Mouse (Mus musculus) gastrocnemius, postnatal 14 days (tissue): ENCODE results near the gene Spg7. TPM values are rescaled to one million over a fixed set of nuclear protein-coding genes. Genes with fewer than 3 reads are reported as not detected.
A peak's percentile ranks its signal among the peaks of the same experiment; 100 is the strongest.
"Not testable (repeated sequence)": the region's sequence is repeated elsewhere in the genome, so short reads cannot be mapped to it uniquely, and the experiment has no call there.

Experiments
- DNase-seq: peaks from one replicate; pipeline ENCODE4 v3.0.0; 2021; ENCODE audit warnings: mixed read lengths
- intact Hi-C: fragments of 180-260 bp; cut with DNase I; formaldehyde crosslinking; loops from one replicate; pipeline ENCODE4 v1.15.1; 2025; ENCODE audit warnings: low total_unique reads
- total RNA-seq, 2 experiments: library from RNA; stranded (reverse); gene quantifications; 2 replicates each; pipeline ENCODE4 v1.2.3; 2021

The Spg7 gene
- total RNA-seq, 2 experiments from 2014 or later: 49.0 to 59.2 TPM

GRCm38 (mm10) chr8:123039376-123040109, 23.2 kb upstream of the Spg7 start:
- no peak for DNase-seq
- intact Hi-C loops: no loop called here

GRCm38 (mm10) chr8:123040110-123040650, 22.6 kb upstream of the Spg7 start:
- intact Hi-C loops: no loop called here
- no peak for DNase-seq

GRCm38 (mm10) chr8:123041008-123041773, 21.6 kb upstream of the Spg7 start:
- intact Hi-C loops: no loop called here
- DNase-seq: peak; percentile 52

- intact Hi-C loops: no loop called here
- peak; percentile 28 for DNase-seq
Observed at GRCm38 (mm10) chr8:123041774-123042105, 21.0 kb upstream of the Spg7 start.

- intact Hi-C loops: no loop called here
- peak; percentile 100 for DNase-seq
Observed at GRCm38 (mm10) chr8:123042158-123042973, 20.4 kb upstream of the Spg7 start, which contains the start of gene Ankrd11. Gene Ankrd11 (minus strand): TSS chr8:123042277.

GRCm38 (mm10) chr8:123042974-123043625, 19.6 kb upstream of the Spg7 start:
- intact Hi-C loops: no loop called here
- DNase-seq: no peak

- no peak for DNase-seq
- intact Hi-C loops: no loop called here
Observed at GRCm38 (mm10) chr8:123043941-123044340, 18.8 kb upstream of the Spg7 start.

- DNase-seq: not testable (repeated sequence)
- intact Hi-C loops: loop anchor here (5.0 kb wide), 1 partner anchor 128 kb away; no protein-coding TSS in a partner anchor
Observed at GRCm38 (mm10) chr8:123044743-123045425, 17.9 kb upstream of the Spg7 start.

GRCm38 (mm10) chr8:123046706-123047105, 16.0 kb upstream of the Spg7 start:
- intact Hi-C loops: loop anchor here (5.0 kb wide), 1 partner anchor 129 kb away; no protein-coding TSS in a partner anchor
- no peak for DNase-seq

- no peak for DNase-seq
- intact Hi-C loops: loop anchor here (5.0 kb wide), 1 partner anchor 131 kb away; no protein-coding TSS in a partner anchor
Observed at GRCm38 (mm10) chr8:123047827-123048226, 14.9 kb upstream of the Spg7 start.

- DNase-seq: no peak
- intact Hi-C loops: loop anchor here (5.0 kb wide), 1 partner anchor 131 kb away; no protein-coding TSS in a partner anchor
Observed at GRCm38 (mm10) chr8:123048402-123048801, 14.3 kb upstream of the Spg7 start.

GRCm38 (mm10) chr8:123051458-123051857, 11.3 kb upstream of the Spg7 start:
- no peak for DNase-seq
- intact Hi-C loops: no loop called here

- peak; percentile 12 for DNase-seq
- intact Hi-C loops: loop anchor here (2.0 kb wide), 1 partner anchor 157 kb away; no protein-coding TSS in a partner anchor
Observed at GRCm38 (mm10) chr8:123064072-123064471, 1.3 kb downstream of the Spg7 start.

GRCm38 (mm10) chr8:123064809-123065213, 2.1 kb downstream of the Spg7 start:
- intact Hi-C loops: loop anchor here (2.0 kb wide), 1 partner anchor 158 kb away; no protein-coding TSS in a partner anchor
- DNase-seq: peak; percentile 7

GRCm38 (mm10) chr8:123065214-123066100, 2.7 kb downstream of the Spg7 start:
- intact Hi-C loops: loop anchor here (2.0 kb wide), 1 partner anchor 159 kb away; no protein-coding TSS in a partner anchor
- DNase-seq: peak; percentile 96

- no peak for DNase-seq
- intact Hi-C loops: no loop called here
Observed at GRCm38 (mm10) chr8:123066101-123066683, 3.5 kb downstream of the Spg7 start.

- intact Hi-C loops: no loop called here
- no peak for DNase-seq
Observed at GRCm38 (mm10) chr8:123071176-123071575, 8.4 kb downstream of the Spg7 start.
